11 mouse cellular contexts compared by ENCODE assay signal in genomic region chr9:30716421-30717170, GRCm38 (mm10).
DNase-seq lines count a peak whose midpoint lies in the region; ATAC-seq lines count a peak whose summit lies in the region.
"Had no signal": no experiment of that assay in that cellular context is flagged by ENCODE, and none has a peak within 500 bp of the region (broad histone marks: within the 10 kb centered on the region; RNA-seq: fewer than 3 reads in every experiment).

No protein-coding gene starts in this region.

- peak; percentile 16 for DNase-seq in cerebellum, adult 11-12 months
- DNase-seq in lung, adult 18-20 months = peak; percentile 9 to 19
- DNase-seq in lung, postnatal 14 days = no peak
- DNase-seq in heart, postnatal 10 days = peak; percentile 28 to 46
- peak; percentile 46 for DNase-seq in lung, postnatal 36 days
- no peak for DNase-seq in urinary bladder, postnatal 36 days (ENCODE audit: low spot score in 2 of 2)
- DNase-seq in MN1 (ENCODE audit: low spot score) = no peak
- DNase-seq: adrenal gland, adult 2 months; gastrocnemius, postnatal 36 days; kidney, postnatal 36 days had no signal

- intact Hi-C loops in heart, postnatal 10 days (cut with DNase I) = no loop called here

- no peak for ATAC-seq in cerebellum, adult (ENCODE audit: insufficient number of reproducible peaks, low FRiP score, low TSS enrichment)

Comparison
In these comparisons a context has a peak if more than half of its experiments do, and no peak if none do; other contexts are left out.
1. DNase-seq: peak in cerebellum, adult 11-12 months (single experiment), lung, adult 18-20 months (2 of 2), heart, postnatal 10 days (2 of 2) and lung, postnatal 36 days (single experiment); none in lung, postnatal 14 days (single experiment), urinary bladder, postnatal 36 days (0 of 2) and MN1 (single experiment).